ENCODE assay signal across 28 mouse cellular contexts in the genomic region with DNA sequence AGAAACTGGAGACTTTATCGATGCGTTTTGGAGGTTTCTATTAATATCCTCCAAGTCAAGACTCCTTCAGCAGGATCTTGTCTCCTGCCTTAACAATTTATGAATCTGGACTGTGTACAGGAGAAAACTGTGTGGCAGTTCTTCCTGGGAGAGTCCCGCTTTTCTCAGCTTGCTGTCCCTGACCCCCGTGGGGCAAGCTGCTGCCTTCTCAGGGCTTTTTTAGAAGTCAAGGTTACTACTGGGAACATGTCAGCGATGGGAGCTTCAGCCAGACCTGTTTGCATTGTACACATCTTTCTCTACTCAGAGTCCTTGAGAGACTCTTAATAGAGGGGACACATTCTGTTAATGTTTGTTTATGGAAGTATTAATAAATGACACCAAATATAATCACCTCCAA.
"Had no signal": no experiment of that assay in that cellular context is flagged by ENCODE, and none has a peak within 500 bp of the region (broad histone marks: within the 10 kb centered on the region; RNA-seq: fewer than 3 reads in every experiment).

No protein-coding gene starts in this region.

- DNase-seq: gastrocnemius, postnatal 10 days; gastrocnemius, postnatal 25 days; heart, adult 18-20 months; heart, postnatal 10 days; heart, postnatal 4 days; kidney, adult 18-20 months; kidney, adult 8-10 months; kidney, postnatal 10 days; kidney, postnatal 25 days; kidney, postnatal 4 days; liver; liver, embryonic 13.5 days; liver, postnatal 0 days had no signal

- H3K27me3 ChIP-seq: heart, embryonic 12.5 days; hindbrain, embryonic 12.5 days; intestine, embryonic 15.5 days; limb, embryonic 12.5 days; liver, embryonic 13.5 days; liver, embryonic 15.5 days had no signal

- H3K9me3 ChIP-seq: heart, embryonic 10.5 days; hindbrain, embryonic 10.5 days; hindbrain, embryonic 12.5 days; intestine, embryonic 15.5 days; limb, embryonic 10.5 days; limb, embryonic 12.5 days; liver, embryonic 13.5 days; liver, embryonic 15.5 days had no signal

- H3K27ac ChIP-seq: heart, embryonic 10.5 days; hindbrain, embryonic 10.5 days; hindbrain, embryonic 12.5 days; hindbrain, embryonic 14.5 days; intestine, embryonic 15.5 days; layer of hippocampus, adult 2 months; left cerebral cortex, adult 2 months; limb, embryonic 10.5 days; limb, embryonic 12.5 days; liver, embryonic 13.5 days; liver, embryonic 15.5 days had no signal

- H3K4me2 ChIP-seq: heart, embryonic 12.5 days; hindbrain, embryonic 12.5 days; hindbrain, embryonic 14.5 days; intestine, embryonic 15.5 days; limb, embryonic 12.5 days; liver, embryonic 11.5 days; liver, embryonic 13.5 days; liver, embryonic 15.5 days had no signal

- H3K9ac ChIP-seq: heart, embryonic 12.5 days; hindbrain, embryonic 12.5 days; hindbrain, embryonic 14.5 days; intestine, embryonic 15.5 days; limb, embryonic 12.5 days; liver, embryonic 13.5 days; liver, embryonic 15.5 days; liver, postnatal 0 days had no signal

- H3K4me3 ChIP-seq: heart, embryonic 10.5 days; heart, embryonic 12.5 days; hindbrain, embryonic 10.5 days; hindbrain, embryonic 12.5 days; intestine, embryonic 15.5 days; layer of hippocampus, adult 2 months; left cerebral cortex, adult 2 months; limb, embryonic 10.5 days; limb, embryonic 12.5 days; liver, embryonic 13.5 days; liver, embryonic 15.5 days had no signal

- H3K4me1 ChIP-seq: heart, embryonic 10.5 days; heart, embryonic 12.5 days; hindbrain, embryonic 12.5 days; intestine, embryonic 15.5 days; limb, embryonic 10.5 days; limb, embryonic 12.5 days; liver, embryonic 13.5 days; liver, embryonic 15.5 days had no signal

- ATAC-seq: hindbrain, embryonic 16.5 days; inflammation-experienced regulatory T-cells, adult 6 months; intestine, embryonic 15.5 days; intestine, postnatal 0 days; liver, postnatal 0 days had no signal

- H3K36me3 ChIP-seq: heart, embryonic 10.5 days; heart, embryonic 12.5 days; hindbrain, embryonic 10.5 days; hindbrain, embryonic 12.5 days; intestine, embryonic 15.5 days; limb, embryonic 10.5 days; limb, embryonic 12.5 days; liver, embryonic 13.5 days; liver, embryonic 15.5 days had no signal
